Mouse (Mus musculus) retina, postnatal 1 day (tissue): ENCODE measurements around the gene Tmem59.

ENCODE experiments used
- DNase-seq: peaks from one replicate; pipeline ENCODE4 v3.0.0-alpha.2; 2012

Tmem59 gene

GRCm38 (mm10) chr4:107243365-107244333 is 65.5 kb downstream of the Tmem59 start:
- peak; percentile 30 for DNase-seq

- DNase-seq = no peak
These were observed 67.2 kb downstream of the Tmem59 start for GRCm38 (mm10) chr4:107245368-107245767.

DNA sequence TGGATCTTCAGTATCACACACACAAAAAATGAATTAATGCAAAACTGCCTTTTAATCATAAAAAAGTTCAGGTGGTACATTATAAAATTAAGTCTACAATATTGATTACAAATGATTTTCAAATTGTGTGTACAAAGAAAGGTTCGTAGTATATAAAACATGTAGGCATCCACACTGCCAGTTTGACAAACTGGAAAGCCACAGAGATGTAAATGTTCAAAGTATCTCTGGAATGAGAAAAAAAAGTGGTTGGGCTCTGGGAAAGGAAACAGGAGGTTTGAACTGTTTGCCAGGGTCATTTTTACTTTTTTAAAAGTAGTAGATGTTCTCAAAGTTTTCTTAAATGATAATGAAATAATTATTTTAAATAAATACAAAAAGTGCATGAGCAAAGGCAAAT is 67.8 kb downstream of the Tmem59 start:
- DNase-seq = no peak

GRCm38 (mm10) chr4:107247110-107247509 is 68.9 kb downstream of the Tmem59 start:
- no peak for DNase-seq

DNA sequence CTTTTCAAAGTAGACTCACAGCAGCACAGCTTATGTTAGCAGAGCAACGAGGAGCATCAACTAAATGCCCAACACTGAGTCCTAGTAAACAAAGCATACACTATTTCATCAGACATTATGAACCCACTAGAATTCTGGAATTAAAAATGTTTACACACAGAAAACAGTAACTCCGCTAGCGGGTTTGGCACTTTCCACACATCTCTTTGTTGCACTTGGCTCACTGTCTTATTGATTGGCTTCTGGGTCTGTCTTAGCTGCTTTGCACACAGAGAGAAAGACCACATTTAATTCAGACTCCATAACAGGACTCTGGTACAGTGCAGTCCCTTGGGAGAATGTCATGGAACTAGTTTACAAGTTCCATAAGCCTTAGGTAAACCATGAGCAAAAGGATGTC is 69.9 kb downstream of the Tmem59 start:
- DNase-seq = no peak

- DNase-seq = no peak
These were observed 71.3 kb downstream of the Tmem59 start for GRCm38 (mm10) chr4:107249471-107249870.

GRCm38 (mm10) chr4:107250494-107250893 is 72.3 kb downstream of the Tmem59 start:
- peak; percentile 82 for DNase-seq
